Mouse (Mus musculus) brain, embryonic 14.5 days (tissue): ENCODE measurements around the gene Cib2.

ENCODE experiments used
- CTCF ChIP-seq: fragments of 200-500 bp; IDR thresholded peaks from 2 replicates; pipeline ENCODE4 v1.5.1; 2012; ENCODE audit warnings: inconsistent platforms, mild to moderate bottlenecking, moderate library complexity, borderline replicate concordance; ENCODE audit not compliant: insufficient read depth, insufficient read length; ENCODE audit errors: extremely low read depth
- POLR2A ChIP-seq: fragments of 200-500 bp; IDR thresholded peaks from 2 replicates; pipeline ENCODE4 v1.6.1; 2012; ENCODE audit warnings: mild to moderate bottlenecking, inconsistent platforms, borderline replicate concordance; ENCODE audit not compliant: poor library complexity, insufficient read depth, insufficient read length, severe bottlenecking; ENCODE audit errors: extremely low read depth

DNA sequence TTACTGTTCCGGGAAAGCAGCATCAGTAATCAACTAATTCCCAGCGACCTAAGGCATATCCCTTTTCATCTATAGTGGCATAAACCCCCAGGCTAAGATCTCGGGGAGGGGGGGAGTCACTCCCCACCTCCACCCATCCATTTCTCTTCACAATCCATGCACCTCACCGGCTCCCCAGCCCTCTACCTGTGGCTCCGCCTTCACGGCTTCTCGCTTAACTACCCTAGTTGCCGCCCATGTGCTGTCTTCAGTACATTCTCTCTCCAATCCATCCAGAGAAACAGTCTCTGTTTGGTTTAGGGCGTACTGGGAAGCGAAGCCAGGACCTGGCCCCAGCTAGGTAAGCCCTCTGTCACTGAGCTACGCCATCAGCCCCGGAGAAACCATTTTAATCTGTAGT is 57.1 kb downstream of the Cib2 start:
- no peak for TF ChIP-seq CTCF
- TF ChIP-seq POLR2A = no peak
